Mouse (Mus musculus) spleen, postnatal 10 days (tissue): ENCODE measurements around the gene Efna4.

Experiments
- DNase-seq, 2 experiments: peaks; one replicate each; pipeline ENCODE4 v3.0.0; 2021 to 2022; ENCODE audit warnings: low spot score in 2 of 2

Efna4 gene

GRCm38 (mm10) chr3:89364631-89365030 is 26.8 kb upstream of the Efna4 start:
- DNase-seq: no peak

DNA sequence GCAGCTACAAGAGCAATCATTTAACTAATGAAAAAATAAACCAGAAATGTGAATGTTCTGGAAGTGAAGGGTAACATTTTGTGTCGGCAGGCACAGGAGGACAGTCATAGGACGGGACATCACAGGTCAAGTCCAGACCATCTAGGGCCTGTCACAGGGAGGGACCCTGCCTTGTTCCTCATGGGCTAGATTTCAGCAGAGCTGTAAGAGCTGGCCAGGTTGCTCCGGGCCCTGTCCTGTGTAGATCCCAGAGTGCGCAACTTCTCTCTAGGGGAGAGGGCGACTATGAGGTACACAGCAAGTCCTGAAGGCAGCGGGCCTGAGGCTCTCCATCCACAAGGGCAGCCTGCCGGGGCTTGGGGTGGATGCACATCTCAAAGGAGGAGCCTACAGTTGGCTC is 23.8 kb upstream of the Efna4 start, which contains the start of gene Dcst2:
Dcst2 (plus strand) TSS at position 301 of the 400 bp plus-strand sequence.
- DNase-seq: no peak

DNA sequence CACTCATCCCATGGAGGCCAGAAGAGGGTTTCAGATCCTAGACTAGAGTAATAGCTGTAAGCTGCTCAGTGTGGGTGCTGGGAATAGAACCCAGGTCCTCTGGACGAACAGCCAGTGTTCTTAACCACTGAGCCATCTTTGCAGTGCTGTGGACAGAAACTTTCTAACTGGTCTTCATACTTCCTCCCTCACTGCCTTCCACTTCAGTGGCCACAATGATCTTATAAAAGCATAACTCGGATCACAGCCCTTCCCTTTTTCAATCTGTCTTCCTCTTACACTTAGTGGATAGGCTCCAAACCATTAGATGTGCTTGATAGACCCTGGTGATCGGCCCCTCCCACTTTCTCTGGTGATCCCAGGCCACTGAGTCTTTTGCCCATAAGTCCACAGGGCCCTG is 22.4 kb upstream of the Efna4 start:
- DNase-seq: no peak

- DNase-seq: no peak
Measured at GRCm38 (mm10) chr3:89359630-89360029, 21.8 kb upstream of the Efna4 start.

GRCm38 (mm10) chr3:89356029-89356428 is 18.2 kb upstream of the Efna4 start:
- DNase-seq: no peak

DNA sequence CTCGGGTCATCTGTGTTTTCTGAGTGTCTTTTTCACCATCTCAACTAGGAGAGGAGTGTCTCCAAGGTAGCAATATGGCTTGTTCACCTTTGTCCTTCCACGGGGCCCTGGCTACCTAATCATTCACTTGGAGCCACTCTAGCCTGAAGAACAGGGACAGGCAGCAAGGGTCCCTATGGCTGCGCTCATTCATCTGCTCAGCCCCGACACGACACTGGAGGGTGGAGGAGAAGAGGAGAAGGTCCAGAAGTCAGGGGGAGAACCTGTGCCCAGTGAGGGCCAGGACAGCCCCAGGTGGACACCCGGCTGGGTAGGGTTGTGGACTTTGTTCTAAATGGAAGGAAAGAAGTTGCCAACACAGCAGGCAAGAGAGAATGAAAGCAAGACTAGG is 17.7 kb upstream of the Efna4 start:
- DNase-seq: no peak

GRCm38 (mm10) chr3:89354816-89355511 is 17.1 kb upstream of the Efna4 start:
- DNase-seq: peak; percentile 68 to 86

GRCm38 (mm10) chr3:89351271-89351670 is 13.4 kb upstream of the Efna4 start:
- DNase-seq: no peak

DNA sequence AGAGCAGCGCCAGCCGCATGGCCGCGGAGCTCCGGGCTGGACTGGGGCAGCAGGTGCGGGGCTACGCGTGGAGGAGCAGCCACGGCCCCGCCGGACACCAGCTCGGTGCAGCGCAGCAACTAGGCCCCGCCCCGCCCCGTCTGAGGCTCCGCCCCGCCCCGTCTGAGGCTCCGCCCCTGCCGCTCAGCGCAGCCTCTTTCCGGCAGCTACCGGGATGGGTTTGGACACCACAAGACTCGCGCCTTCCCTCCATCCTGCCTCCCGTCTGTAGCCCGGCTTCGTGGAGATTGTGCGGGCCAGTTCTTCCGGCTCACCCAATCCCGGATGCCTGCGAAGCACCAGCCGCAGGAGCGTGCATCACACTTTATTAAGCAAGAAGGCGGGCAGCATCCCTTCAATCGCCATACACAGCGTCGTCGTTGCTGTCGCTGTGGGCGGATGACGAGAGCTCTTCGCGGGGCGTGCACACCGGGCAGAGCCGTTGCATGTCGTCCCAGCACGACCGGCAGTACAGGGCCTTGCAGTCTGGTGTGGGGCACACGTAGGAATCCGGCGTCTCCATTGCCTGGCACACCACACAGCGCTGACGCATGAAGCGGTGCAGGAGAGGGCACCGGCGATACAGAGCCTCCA is 12.2 kb upstream of the Efna4 start, which contains the start of gene Adam15:
Adam15 (minus strand) TSS at position 128 of the 633 bp plus-strand sequence.
- peak; percentile 79 to 86 for DNase-seq

- DNase-seq: peak; percentile 31 to 32
Measured at GRCm38 (mm10) chr3:89348911-89349868, 11.4 kb upstream of the Efna4 start.

DNA sequence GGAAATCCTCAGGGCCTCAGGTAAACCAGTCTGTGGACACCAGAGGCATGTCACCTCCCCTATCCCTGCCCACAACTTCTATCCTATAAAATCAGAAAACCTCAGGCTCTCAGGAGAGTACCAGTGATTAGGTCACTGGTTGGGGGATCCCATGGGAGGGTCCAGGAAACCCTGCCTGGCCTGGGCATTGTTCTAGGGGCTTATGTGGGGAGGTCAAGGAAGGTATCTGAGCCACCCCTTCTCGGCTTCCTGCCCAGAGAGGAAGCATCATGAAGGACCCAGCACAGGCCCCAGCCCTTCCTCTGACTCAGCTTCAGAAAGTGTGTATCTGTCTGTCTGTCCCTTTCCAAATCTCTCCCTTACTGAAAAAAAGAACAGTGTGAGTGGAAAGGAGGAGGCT is 10.1 kb upstream of the Efna4 start:
- DNase-seq: no peak

DNA sequence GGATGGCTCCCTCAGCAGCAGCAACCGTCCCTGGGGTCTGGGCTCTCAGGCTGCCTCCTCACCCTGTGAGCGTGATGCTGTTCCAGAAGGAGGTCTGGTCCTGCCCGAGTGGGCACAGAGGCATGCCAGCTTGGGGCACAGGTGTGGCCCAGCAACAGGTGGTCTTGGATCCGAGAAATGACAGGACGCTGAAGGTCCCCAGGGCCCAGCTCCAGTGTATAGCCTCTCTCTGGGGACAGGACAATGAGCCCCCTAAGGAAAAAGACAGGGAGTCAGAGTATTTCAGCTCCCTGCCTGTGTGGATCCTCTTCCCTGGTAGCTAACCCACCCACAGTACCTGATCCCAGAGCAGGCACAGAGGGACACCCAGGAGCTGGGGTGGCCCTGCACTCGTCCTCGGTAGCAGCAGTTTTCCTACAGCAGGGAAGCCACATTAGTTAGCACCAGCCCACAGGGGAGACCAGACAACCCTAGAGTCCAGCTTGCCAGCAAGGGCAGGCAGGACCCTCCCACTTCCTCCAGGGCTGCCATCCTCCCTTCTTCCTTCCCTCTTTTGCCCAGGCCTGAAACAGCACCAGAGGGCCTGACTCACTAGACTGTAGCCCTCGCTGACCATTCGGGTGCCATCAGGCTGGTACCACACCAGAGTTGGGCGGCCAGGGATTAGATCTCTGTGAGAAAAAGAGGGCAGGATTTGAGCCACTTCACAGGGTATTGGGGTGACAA is 9.2 kb upstream of the Efna4 start:
- no peak for DNase-seq

DNA sequence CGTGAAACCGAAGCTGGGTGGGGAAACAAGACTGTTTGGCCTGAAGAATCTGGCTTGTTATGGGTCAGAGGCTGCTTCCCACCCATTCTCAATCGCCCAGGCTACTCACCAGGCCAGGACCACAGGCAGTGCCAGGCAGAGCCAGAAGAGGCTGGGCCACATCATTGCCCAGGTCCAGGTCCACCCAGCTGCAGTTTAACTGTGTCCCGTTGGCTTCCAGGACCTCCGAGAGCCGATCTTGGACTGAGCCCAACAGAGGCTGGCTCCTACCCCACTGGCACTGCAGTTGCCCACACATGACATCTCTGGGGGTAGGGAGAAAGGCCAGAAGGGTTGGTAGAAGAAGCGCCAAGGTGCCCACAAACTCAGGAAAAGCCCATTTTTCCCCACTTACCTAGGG is 5.5 kb upstream of the Efna4 start:
- no peak for DNase-seq

- DNase-seq: no peak
Measured at GRCm38 (mm10) chr3:89341794-89342193, 4.0 kb upstream of the Efna4 start.

DNA sequence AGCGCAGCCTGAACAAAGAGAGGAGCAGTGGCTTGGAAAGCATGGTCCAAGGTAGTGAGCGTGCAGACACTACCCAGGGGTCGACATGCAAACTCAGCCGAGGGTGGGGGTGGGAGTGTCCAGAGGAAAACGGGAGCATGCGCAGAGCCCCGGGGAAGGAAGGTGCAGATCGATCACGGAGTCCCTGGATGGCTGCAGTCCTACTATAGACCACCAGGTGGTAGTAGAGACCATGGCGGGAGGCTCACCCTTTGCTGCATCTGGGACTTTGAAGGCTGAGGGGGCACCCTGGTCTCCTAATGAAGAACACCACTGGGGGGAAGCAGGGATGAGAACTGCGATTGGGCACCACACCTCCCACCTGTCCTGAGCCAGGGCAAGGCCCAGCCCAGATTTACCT is 2.6 kb upstream of the Efna4 start:
- peak; percentile 67 to 82 for DNase-seq

DNA sequence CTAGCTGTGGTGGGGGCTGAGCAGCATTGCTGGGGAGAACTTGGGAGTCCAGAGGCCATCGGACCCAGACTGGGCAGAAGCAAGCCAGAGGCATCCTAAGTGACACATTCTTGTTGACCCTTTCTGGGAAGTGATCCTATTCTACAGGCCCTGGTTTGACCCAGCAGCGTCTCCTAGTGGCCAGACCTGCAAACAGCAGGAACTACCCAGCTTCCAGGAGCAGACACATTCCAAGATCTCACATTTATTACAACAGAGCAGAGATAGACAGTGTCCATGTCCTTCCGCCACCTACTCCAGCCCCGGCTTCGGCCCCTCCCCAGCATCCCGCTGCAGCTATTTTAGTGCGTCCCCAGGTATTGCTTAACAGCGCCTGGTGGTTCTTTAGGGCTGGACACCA is 1.6 kb upstream of the Efna4 start:
- DNase-seq: peak; percentile 56 to 77

DNA sequence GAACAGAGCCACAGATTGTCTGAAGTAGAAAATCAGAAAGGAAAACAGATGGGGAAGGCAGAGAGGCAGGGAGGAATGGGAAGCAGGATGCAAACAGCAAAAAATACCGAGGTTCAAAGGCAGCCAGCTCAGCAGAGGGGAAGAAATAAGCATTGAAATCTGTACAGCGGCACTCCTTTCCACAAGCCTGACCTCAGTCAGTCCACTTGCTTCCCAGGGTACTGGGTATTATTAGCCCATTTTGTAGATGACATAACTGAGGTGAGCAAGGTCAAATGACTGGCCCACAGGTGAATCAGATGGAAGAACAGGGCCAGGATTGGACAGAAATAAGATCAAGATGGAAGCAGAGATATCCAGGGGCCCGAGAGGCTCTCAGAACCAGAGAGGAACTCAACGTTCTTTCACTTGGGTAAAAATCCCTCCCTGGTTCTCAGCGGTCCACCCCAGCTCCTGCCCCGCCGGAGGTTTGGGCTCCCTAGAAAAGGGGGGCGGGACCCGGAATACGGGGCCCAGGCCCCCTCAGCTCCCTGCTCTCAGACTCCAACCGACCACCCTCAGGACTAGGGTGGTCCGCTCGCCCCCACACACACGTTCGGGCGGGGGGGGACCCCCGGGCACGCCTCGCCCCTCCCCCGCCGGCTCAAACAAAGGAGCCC is 637 bp downstream of the Efna4 start:
- no peak for DNase-seq

DNA sequence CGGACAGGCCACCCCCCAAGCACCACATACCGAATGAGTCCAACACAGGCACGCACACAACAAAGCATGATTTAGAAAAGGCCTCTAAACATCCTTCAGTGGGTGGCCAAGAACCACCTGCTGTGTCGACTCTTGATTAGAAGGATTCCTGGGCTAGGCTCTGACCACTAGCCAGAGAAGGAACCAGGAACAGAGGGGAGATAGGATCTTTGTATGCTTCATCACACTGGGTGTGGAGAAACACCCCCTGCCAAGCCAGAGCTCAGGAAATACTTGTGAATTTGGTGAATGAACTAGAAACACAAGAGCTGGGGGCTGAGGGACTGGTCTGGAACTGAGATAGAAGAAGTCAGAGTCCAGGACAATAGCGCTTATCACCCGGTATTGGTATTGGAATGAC is 1.3 kb downstream of the Efna4 start:
- DNase-seq: no peak

DNA sequence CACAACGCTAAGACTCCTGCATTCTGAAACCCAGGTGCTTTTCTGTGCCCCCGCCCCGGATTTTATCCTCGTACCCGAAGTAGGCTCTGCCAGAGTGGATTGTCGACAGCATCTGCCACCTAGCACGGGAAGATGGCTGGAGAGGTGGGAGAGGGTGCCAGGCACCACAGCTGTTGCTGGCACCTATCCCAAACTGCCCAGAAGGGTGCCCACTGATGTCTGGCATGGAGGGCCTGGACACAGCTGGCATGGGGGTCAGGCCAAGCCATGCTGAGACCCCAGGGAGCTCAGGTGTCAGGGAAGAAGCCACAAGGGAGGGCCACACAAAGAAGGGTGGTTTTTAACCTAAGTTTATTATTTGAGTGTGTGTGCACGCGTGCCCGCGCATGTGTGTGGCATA is 4.8 kb downstream of the Efna4 start:
- no peak for DNase-seq

DNA sequence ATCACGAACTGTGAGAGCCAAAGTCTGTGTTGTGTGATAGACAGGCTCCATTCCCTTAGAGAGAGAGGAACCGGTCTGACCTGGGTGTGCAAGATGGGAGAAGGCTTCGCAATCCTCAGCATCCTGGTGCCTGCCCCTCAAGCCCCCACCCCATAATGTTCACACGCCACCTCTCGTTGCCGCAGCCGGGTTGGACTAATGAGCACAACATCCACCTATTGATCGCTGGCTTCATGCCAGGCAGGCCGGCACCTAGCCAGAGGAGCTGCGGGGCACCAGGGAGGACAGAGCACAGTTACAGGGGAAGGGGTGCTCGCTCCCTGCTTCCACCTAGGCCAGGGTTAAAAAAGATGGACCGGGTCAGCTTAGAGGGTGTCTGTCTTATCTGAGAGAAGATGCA is 5.4 kb downstream of the Efna4 start:
- no peak for DNase-seq

GRCm38 (mm10) chr3:89332013-89332412 is 5.8 kb downstream of the Efna4 start:
- DNase-seq: no peak
